27 mouse cellular contexts compared by ENCODE assay signal in genomic region chr1:130795331-130795730, GRCm38 (mm10). TPM values are rescaled to one million over a fixed set of nuclear protein-coding genes. Genes with fewer than 3 reads are reported as not detected.
DNase-seq lines count a peak whose midpoint lies in the region; TF ChIP-seq lines count a peak whose summit lies in the region.
"Had no signal": no experiment of that assay in that cellular context is flagged by ENCODE, and none has a peak within 500 bp of the region (broad histone marks: within the 10 kb centered on the region; RNA-seq: fewer than 3 reads in every experiment).

No protein-coding gene starts in this region.

- TF ChIP-seq CTCF in heart, adult 2 months (IDR thresholded peaks at IDR 0.05): no peak

- H3K9ac ChIP-seq in heart, adult 2 months (ENCODE audit: low read depth, low read length): no peak overlapping the region
- H3K9ac ChIP-seq: embryonic facial prominence, embryonic 13.5 days; embryonic facial prominence, embryonic 15.5 days; forebrain, embryonic 12.5 days had no signal

- WGBS in heart, embryonic 10.5 days: 77% methylated on average over 2 of the region's 2 CpGs
- 68% methylated on average over 2 of the region's 2 CpGs for WGBS in heart, adult 2 months

- no peaks in the 10 kb centered on the region for H3K36me3 ChIP-seq in heart, embryonic 10.5 days
- no peaks in the 10 kb centered on the region for H3K36me3 ChIP-seq in heart, adult 2 months (ENCODE audit: control insufficient read depth, insufficient read depth, low read length)
- H3K36me3 ChIP-seq: embryonic facial prominence, embryonic 13.5 days; embryonic facial prominence, embryonic 15.5 days; forebrain, embryonic 10.5 days; forebrain, embryonic 12.5 days; G1E had no signal

- no peak overlapping the region for H3K27ac ChIP-seq in heart, embryonic 10.5 days
- no peak overlapping the region for H3K27ac ChIP-seq in heart, adult 2 months
- H3K27ac ChIP-seq: embryonic facial prominence, embryonic 13.5 days; embryonic facial prominence, embryonic 15.5 days; forebrain, embryonic 10.5 days; forebrain, embryonic 12.5 days had no signal

- no peak for TF ChIP-seq POLR2A in heart, adult 2 months (IDR thresholded peaks at IDR 0.05; ENCODE audit: insufficient read depth, low read depth, low read length)

- intact Hi-C loops in heart, adult 2 months (cut with DNase I): no loop called here

- peak; percentile 28 for DNase-seq in heart, embryonic 10.5 days (ENCODE audit: low spot score)
- no peak for DNase-seq in heart, adult 2 months
- peak; percentile 23 for DNase-seq in A20 (ENCODE audit: low read depth, low spot score)
- peak; percentile 8 for DNase-seq in induced T-regulatory cell, adult 2 months (ENCODE audit: low read depth)
- DNase-seq in urinary bladder, postnatal 4 days (ENCODE audit: low spot score in 2 of 2): no peak
- DNase-seq: adrenal gland, adult 8-10 months; adrenal gland, postnatal 14 days; adrenal gland, postnatal 36 days; cerebellum, adult 11-12 months; cerebellum, adult 2 months; cerebellum, adult 9-10 months; cerebellum, postnatal 10 days; cerebellum, postnatal 25 days; embryo, embryonic 11 days had no signal

- H3K79me2 ChIP-seq in heart, adult 2 months (replicated peaks; ENCODE audit: control insufficient read depth, insufficient read depth, low read length): no peaks in the 10 kb centered on the region

- H3K27me3 ChIP-seq in heart, embryonic 10.5 days (ENCODE audit: insufficient read depth, poor library complexity, severe bottlenecking): no peaks in the 10 kb centered on the region; the same call in 1 of the 2 replicates
- H3K27me3 ChIP-seq in heart, adult 2 months (ENCODE audit: control insufficient read depth, insufficient read depth, low read length): no peaks in the 10 kb centered on the region
- H3K27me3 ChIP-seq: embryonic facial prominence, embryonic 13.5 days; embryonic facial prominence, embryonic 15.5 days; forebrain, embryonic 12.5 days had no signal

- H3K4me1 ChIP-seq in heart, embryonic 10.5 days: no peaks in the 10 kb centered on the region
- no peaks in the 10 kb centered on the region for H3K4me1 ChIP-seq in heart, adult 2 months (ENCODE audit: control insufficient read depth, insufficient read depth, low read length)
- H3K4me1 ChIP-seq: embryonic facial prominence, embryonic 13.5 days; embryonic facial prominence, embryonic 15.5 days; forebrain, embryonic 12.5 days had no signal

- no peak overlapping the region for H3K4me3 ChIP-seq in heart, embryonic 10.5 days
- no peak overlapping the region for H3K4me3 ChIP-seq in heart, adult 2 months
- H3K4me3 ChIP-seq: embryonic facial prominence, embryonic 13.5 days; embryonic facial prominence, embryonic 15.5 days; erythroblast, embryonic 14.5 days; forebrain, embryonic 10.5 days; forebrain, embryonic 12.5 days had no signal

- no peaks in the 10 kb centered on the region for H3K9me3 ChIP-seq in heart, embryonic 10.5 days
- H3K9me3 ChIP-seq: embryonic facial prominence, embryonic 15.5 days; forebrain, embryonic 10.5 days; G1E had no signal

- TF ChIP-seq EP300 in heart, adult 2 months (IDR thresholded peaks at IDR 0.05; ENCODE audit: insufficient read depth, low read depth, low read length): no peak

RNA-seq across cellular contexts. Expression of gene Fcamr, which starts 5.4 kb away (rescaled TPM):
- polyA plus RNA-seq in heart, embryonic 10.5 days (2016; fragmentation: Nextera tagmentation; extraction: Ambion mirVana): 0.18 TPM in 1 of 2 replicates, not detected in the other
- under 1 TPM; 0.39 to 0.41 TPM for total RNA-seq in heart, adult 2 months (2021)
- polyA plus RNA-seq in heart, adult 2 months (2012; rRNA removed): 0.96 and 1.6 TPM in 2 replicates
- total RNA-seq: adrenal gland, postnatal 14 days; adrenal gland, postnatal 36 days; common myeloid progenitor, adult 5-6 weeks; G1E had no signal
- polyA plus RNA-seq: activated CD4-positive, CD25-positive, alpha-beta regulatory T cell, adult 4 months; C2C12; embryonic facial prominence, embryonic 11.5 days; embryonic facial prominence, embryonic 13.5 days; erythroblast, embryonic 14.5 days; forebrain, embryonic 10.5 days; forebrain, embryonic 12.5 days; forebrain, embryonic 14.5 days; forebrain, embryonic 16.5 days; G1E had no signal

RNA-seq across cellular contexts. Expression of gene Pigr, which starts 31.2 kb away (rescaled TPM):
- not detected in 2 replicates for polyA plus RNA-seq in heart, embryonic 10.5 days (2016; fragmentation: Nextera tagmentation; extraction: Ambion mirVana)
- total RNA-seq in heart, adult 2 months (2021): not detected
- polyA plus RNA-seq in heart, adult 2 months (2012; rRNA removed): 0.32 and 3.1 TPM in 2 replicates
- total RNA-seq: common myeloid progenitor, adult 5-6 weeks had no signal
- polyA plus RNA-seq: C2C12; embryonic facial prominence, embryonic 11.5 days; embryonic facial prominence, embryonic 13.5 days; forebrain, embryonic 10.5 days; forebrain, embryonic 12.5 days; forebrain, embryonic 14.5 days; forebrain, embryonic 16.5 days; G1E; Patski had no signal

Comparison
In these comparisons a context has a peak if more than half of its experiments do, and no peak if none do; other contexts are left out.
1. DNase-seq: peak in heart, embryonic 10.5 days (single experiment), A20 (single experiment) and induced T-regulatory cell, adult 2 months (single experiment); none in heart, adult 2 months (0 of 2) and urinary bladder, postnatal 4 days (0 of 2).